Mouse (Mus musculus) left cerebral cortex, adult 9 months (tissue): ENCODE data around the gene Mfsd12.

Experiments
- DNase-seq, 2 experiments: peaks; one replicate each; pipeline ENCODE4 v3.0.0; 2022; ENCODE audit warnings: low spot score in 2 of 2

The Mfsd12 gene

DNA sequence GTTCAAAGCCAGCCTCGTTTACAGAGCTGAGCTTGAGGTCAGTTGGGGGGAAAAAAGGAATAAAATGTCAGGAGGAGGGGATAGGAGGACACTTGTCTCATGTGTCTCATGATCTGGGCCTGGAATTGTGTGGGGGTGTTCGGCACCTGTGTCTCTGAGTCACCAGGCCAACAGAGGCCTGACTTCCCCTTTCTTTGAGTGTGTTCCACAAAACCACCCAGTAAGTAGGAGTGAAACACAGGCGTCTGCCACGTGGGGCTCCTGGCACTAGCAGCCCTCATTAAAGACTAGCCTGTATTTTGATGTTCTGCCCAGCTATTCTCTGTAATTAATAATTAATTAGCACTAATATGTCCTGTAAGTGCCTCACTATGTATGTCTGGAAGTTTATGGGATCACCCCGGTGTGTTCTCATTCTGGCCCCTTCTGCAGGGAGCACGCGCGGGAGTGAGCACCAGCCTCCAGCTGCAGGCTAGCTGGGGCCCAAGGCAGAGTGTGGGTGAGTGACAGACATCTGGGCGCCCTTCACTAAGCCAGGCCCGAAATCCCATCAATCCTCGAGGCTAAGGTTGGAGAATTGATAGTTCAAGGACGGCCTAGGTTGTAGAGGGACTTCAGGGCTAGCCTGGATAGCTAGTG, 820 bp upstream of the Mfsd12 start:
- no peak for DNase-seq

DNA sequence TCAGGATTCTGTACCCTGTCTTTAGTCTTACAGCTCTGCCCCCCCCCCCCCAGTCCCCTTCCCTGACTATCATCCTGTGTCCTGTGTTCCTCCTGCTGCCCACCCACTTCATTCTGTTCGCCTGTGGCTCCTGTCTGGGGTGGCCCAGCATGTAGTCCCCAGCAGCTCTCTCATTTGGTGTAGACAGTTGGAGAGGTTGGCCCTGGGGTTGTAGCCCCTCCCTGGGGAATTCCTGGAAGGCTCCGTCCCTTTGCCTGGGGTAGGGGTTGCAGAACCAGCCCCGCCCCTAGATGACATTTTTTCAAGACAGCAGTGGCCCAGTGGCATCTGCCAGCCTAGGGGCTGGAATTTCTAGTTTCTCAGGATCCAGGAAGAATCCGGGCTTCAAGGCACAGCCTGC, 918 bp downstream of the Mfsd12 start:
- no peak for DNase-seq

DNA sequence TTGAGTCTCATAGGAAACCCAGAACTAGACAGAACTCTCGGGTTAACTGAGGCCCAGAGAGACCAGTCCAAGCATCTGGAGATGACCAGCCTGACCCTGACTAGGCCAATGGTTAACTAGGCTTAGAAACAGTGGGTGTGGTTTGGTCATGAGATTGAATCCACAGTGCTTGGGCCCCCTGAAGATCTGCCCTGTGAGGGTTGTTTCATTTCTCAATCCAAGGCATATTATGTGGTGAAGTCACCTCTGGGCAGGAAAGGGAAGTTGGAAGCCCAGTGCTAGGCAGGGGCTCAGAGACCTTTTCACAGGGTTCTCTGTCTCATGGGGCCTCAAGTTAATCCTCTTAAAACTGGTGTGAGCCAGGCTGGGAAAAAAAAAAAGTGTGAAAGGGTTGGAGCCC, 1.6 kb downstream of the Mfsd12 start:
- DNase-seq, result no peak

DNA sequence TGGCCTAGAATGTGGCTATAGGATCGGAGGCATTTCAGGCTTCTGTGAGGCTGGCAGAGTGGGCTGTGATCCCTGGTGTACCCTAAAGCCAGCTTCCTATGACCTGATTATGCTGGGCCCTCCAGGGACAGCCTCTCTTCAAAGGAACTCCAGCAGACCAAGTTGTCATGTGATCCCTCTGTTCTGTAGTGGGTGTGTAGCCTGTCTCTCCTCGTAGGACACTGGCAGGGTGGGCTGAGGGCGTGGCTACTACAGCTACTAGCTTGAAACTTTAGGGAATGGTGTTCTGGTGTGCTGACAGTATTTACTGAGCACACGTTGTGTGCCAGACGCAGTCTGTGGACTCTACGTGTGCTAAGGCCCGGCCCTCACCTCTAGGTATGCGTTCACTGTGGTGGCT, 3.4 kb downstream of the Mfsd12 start:
- DNase-seq, result no peak

DNA sequence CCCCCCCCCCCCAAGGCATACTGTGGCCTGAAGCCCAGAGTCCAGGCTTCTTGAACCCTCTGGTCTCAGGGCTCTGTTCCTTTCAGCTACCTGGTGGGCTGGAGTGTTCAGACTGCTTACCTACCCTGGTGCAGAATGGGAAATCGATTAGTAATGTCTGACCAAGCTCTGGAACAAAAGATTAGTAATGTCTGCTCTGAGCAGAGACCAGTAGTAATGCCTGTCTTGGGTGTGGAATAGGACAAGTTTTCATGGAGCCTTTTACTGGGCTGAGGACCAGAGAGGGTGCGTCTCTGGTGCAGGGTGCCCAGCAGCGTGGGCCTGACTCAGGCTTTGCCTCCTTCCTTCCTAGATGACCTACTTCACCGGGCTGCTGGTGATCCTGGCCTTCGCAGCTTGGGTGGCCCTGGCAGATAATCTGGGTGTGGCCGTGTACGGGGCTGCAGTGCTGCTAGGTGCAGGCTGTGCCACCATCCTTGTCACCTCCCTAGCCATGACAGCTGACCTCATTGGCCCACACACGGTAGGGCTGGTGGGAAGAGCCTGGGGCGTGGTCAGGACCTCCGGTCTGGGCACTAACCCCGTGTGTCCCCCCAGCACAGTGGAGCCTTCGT, 5.2 kb downstream of the Mfsd12 start:
- DNase-seq, result no peak

DNA sequence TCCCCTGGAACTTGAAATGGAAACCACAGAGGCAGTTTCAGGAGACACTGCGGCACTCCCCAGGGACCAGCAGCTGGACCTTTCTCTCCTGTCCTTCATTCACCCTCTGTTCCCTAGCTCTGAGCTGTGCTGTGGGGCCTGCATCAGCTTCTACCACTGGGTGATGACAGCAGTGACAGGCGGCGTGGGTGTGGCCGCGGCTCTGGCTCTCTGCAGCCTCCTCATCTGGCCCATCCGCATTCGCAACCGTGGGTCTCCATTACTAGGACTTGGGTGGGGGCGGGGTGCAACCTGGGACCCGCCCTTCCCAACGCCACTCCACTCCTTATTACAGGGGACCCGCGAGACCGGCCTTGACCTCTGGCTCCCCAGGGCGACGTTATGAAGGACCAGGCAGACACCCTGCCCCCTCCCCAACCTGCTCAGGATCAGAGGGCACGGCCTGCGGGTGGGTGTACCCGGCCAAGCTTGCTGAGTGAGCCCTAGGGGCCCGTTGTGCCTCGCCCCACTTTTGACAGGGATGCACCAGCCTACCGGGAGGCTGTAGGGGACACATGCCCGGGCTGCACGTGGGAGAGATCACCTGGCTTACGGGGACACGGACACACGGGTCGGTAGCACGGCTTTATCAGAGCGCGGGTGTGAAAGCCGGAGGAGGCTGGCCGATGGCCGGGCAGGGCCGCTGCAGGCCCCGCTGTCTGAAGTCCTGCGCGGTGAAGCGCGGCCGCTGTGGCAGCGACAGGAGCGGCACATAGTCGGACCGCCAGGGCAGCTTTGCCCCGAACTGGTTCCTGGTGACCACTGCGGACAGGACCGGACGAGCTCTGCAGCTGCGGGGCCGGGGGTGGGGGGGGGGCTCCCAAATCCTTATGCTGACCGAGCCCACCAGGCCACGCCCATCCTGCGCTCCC, 6.4 kb downstream of the Mfsd12 start:
- no peak for DNase-seq

DNA sequence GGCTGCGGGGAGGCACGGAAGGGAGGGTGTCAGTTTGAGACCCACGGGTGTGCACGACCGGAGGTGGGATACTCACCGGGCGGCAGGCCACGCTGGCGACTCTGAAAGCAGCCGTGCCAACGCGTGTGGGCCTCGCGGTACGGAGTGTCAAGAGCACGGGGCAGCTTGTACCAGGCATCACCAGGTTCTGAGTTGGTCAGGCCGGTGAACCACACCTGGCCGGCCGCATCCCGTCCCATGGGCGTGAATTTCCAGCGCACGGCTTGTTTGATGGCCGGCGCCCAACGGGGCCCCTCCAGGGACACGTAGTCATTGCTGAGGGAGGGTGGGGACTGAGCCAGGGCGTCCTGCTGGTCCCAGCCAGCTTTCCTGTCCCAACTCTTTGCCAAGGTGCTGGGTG, 7.4 kb downstream of the Mfsd12 start:
- DNase-seq, result no peak

DNA sequence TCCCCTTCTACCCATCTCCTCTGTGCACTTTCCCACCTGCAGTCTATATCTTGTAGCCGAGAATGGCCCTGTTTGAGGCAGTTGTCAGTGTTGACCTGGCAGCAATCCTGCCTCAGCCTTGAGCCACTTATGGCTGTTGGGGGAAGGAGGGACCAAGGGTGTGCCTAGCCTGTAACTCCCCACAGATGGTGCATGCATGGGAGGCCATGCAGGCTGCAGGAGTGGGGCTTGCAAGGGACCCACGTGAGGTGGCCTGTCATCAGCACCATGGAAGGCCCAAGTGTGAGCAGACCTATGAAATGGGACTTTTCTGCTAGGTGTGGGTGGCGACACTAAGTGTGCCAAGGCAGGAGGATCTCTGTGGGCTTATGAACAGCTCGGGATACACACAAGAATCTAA, 7.8 kb downstream of the Mfsd12 start:
- peak in 1 of 2 experiments; percentile 70 for DNase-seq

DNA sequence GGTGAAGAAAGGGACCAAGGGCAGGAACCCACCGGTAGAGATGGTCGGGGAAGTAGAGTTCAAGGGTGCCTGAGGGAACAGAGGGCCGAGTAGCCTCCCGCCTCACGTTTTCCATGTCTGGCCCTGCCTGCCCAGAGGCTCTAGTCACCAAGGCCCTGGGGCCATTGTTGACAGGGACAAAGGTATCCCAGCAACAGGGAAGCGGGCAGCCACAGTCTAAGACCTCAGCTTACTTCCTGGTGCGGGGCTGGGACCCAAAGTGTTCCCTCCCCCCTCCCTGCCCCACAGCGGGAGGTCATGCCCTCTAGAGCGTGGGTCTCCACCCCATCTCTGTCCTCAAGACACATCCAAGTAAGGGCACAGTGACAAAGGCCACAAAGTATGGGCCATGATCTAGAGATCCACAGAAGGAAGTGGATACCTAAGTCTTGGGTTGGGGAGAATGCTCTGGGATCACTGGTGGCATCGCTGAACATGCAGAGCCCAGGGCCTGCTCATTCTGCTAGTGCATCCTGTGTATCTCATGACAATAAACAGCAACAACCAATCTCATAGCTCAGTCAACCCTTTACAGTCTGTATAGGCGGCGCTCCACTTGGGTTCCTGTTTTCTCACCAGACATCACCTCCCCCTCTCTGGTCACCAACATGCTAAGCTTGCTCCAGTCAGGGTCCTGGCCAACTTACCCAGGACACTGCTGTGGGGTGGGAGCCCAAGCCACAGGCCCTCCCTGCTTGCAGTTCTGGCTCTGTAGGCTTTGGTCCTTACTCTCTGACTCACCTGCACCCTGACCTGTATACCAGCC, 8.6 kb downstream of the Mfsd12 start, which contains the start of gene 4930404N11Rik:
Gene 4930404N11Rik (minus strand): TSS at position 145 of the 805 bp plus-strand sequence.
- DNase-seq, result no peak

DNA sequence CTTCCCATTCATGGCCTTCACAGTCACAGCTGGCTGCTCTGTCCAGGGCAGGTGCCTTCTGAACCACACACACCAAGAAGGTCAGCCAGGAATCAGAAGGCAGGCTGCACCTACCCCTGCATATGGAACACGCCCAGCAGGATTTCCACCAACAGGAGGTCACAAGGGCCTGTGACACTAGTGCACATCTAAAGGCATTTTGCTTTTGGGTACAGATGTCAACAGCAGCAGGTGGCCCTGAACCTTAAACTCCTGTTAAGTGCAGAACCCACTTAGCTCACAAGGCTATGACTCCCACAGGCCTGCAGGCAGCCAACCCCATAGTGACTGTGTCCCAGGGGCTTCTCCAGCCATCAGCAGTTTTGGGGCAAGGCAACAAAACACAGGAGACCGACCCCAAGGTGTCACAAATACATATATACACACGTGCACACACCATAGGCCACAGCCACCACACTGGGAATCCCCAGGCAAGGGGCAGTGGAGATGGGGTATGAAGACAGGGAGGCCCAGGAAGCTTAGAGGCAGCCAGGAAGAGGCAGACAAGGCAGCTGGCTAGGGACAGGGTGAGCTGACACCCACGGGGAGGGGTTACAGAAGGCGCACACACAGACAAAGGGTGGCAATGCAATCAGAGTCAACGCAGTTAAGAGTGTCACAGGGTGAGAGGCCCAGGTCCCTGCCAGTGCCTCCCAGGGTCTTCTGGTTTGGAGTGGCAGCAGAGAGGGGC, 9.4 kb downstream of the Mfsd12 start:
- DNase-seq, result no peak

DNA sequence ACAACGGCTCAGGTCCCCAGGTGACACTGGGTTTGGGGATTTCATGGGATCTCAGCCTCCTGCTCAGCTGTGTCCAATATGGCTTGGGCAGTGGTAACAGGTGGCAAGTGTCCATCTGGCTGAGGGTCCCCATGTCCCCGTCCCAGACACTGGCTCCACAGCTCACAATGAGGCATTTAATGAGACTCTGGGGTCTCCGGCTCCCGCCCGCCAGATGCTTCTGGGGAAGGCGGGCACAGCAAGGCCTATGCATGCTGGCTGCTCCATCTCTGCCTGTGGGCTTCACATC, 9.9 kb downstream of the Mfsd12 start:
- DNase-seq, result no peak

DNA sequence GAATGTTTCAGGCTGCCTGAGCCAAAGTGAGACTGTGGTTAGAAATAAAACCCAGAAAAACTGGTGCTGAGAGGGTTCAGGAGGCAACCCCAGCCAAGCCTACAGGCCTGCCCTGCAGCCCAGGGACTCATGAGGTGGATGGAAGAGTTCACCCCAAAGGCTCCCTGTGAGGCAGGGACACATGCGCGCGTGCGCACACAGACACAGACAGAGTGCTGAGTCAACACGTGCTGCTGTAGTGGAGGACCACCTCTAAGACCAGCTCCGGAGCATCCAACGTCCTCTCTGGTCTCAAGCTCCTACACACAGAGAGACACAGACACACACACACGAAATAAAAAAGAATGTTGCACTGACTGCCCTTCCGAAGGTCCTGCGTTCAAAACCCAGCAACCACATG, 18.0 kb downstream of the Mfsd12 start:
- no peak for DNase-seq

DNA sequence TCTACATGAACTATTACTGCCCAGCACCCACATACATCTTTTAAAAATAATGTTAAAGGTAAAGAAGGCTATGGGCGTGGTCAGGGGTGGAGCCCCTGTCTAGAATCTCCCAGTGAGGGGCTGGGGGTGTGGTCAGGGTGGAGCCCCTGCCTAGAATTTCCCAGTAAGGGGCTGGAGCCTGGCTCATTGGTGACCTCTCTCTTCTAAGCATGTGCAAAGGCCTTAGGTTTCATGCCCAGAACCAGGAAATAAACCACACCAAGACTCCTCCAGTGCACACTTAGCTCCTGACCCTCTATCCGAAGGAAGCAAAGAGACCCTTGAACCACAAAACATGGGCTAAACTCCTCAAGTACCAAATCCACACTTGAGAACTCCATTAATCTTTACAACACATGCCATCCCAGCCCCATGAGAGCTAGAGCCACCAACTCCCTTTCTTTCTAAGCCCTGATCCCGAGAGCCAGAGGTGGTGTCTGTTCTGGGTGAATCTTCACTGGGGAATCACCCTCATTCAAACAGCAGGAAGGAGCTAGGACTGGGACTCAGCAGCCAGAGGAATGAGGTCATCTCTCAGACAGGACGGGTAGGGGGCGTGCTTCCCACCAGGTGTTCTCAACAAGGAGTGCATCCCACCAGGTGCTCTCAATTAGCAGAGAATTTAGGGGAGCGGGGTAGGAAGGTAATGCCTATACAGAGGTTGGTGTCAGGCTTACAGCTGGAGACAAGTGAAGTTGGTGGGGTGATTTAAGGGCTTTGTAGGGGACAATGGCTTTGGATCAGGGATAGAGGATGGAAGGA, 19.5 kb downstream of the Mfsd12 start:
- no peak for DNase-seq

DNA sequence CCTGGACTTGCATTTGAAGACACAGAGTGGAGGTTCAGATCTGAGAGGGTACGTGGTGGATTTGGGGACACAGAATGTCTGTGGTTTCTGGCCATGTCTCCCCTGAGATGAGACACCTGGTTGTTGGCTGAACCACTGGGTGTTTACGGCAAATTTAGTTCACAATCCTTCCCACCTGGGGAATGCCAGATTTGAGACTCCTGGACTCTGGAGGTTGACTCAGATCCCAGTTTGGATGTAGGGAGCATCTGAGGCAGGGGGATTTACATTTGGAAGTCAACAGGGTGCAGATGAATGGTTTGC, 20.0 kb downstream of the Mfsd12 start:
- no peak for DNase-seq

DNA sequence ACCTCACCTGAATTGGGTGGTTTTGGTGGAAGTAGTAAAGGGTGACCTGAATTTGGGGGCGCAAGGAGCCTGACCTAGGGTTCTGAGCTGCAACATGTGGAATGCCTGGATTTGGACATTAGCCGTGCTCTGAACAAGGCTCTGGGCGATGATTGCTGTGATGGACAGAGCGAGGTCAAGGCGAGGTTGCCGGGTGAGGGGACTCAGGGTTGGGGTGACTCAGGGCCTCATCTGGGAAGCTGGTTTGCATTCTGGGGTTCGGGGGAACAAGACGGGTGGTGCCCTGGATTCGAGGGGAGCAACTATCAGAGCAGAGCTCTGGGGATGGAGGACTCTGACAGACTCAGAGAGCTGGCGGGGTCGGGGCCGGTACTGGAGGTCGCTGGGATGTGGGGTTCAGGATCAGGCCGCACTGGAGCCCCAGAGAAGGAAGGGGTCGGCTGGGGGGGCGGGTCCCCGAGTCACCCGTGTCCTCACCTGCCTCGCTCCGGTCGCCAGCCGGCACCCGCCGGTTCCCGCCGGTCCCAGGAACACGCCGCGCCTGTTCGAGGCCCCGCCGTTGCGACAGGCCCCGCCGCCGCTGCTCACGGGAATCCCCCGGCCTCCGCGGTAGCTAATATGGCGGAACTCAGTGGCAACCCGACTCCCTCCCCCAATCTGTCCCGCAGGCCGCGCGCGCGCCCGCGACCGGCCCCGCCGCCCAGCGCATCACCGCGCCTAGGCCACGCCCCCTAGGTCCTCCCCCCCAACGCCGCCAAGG, 20.7 kb downstream of the Mfsd12 start, which contains the start of gene Fzr1:
Gene Fzr1 (minus strand): TSS at position 724 of the 760 bp plus-strand sequence.
- no peak for DNase-seq

DNA sequence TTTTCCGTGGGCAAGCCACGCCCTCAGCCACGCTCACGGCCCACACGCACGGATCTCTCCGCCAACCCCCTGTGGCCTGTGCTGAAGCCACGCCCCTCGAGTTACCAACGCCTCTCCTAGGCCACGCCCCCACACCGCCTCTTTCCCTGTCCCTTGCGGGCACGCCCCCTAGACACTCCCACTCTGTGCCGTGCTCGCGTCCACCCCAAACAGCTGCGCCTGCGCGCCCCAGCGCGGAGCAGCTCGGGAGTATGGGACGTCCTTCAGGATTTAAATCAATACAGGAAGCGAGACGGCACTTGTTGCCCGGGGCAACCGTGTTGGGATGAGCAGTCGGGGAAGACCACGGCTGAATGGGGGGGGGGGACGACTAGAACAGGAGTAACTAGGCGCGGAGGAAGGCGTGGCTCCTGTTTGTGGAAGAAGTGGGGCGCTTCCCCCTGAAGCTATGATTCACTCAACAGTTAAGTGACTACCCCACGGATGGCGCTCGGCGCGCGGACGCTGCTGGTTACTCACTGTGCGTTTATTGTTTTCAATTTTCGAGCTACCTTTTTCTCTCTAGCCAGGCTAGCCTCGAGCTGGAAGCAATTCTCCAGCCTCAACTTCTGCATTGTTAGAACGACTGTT, 21.4 kb downstream of the Mfsd12 start:
- DNase-seq, result peak; percentile 99 to 100

DNA sequence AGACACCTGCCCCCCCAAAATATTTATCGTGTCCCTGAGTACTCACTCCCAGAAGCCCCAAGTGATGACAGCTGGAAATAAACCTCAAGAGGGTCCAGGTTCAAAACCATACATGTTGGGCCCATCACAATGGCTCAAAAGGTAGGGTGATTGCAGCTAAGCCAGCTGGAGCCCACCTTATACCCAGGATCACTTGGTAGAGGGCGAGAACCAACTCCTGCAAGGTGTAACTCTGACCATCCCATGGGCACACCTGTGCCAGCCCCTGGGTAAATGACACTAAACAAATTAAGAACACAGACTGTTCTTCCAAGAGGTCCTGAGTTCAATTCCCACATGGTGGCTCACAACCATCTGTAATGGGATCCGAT, 21.9 kb downstream of the Mfsd12 start:
- DNase-seq, result no peak

DNA sequence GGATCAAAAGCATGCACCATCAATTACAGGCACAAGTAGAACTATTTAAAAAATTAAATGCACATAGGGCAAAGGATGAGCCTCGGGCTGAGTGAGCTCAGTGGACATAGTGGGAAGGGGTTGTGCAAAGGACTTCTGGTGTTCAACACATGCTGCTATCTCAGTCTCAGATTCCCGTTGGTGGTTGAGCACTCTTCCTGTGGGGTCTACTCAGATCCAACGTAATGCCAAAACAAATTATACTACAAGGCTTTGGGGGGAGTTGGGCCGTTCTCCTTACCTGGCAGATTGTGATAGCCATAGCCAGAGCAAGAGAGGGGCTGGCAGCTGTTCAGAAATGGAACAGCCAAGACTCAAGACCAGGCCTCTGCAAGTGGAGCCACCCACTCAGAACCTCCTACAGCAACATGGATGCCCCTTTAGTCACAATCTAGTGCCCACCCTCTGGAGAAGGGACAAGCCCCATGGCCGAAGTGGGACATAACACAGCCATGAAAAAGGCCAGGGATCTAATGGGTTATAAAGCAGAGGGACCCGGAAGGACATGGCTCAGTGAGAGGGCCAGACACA, 22.6 kb downstream of the Mfsd12 start:
- no peak for DNase-seq

DNA sequence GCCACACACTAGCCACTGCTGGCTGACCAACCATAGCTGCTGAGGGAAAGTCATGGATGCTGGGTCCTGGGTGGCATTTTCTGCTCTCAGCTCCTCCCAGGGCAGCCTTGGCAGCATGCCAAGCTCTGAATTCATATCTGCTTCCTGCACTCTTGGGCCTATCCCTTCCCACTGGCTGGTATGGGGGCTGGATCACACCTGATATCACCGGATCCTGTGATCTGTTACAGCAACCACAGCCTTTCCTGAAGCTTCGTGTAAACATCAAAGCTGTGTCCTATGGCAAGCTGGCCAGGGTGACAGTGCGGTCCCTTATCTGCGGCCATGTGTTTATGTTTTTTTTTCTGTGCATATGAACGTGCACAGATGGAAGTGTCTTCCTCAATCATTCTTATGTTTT, 24.7 kb downstream of the Mfsd12 start:
- DNase-seq, result no peak
